Mouse (Mus musculus) layer of hippocampus, adult 9-11 months (tissue): Measurements from ENCODE around the gene Ddx50.
"Not testable (repeated sequence)": the region's sequence is repeated elsewhere in the genome, so short reads cannot be mapped to it uniquely, and the experiment has no call there.

ENCODE experiments used
- DNase-seq: peaks from one replicate; pipeline ENCODE4 v3.0.0; 2022

The Ddx50 gene

DNA sequence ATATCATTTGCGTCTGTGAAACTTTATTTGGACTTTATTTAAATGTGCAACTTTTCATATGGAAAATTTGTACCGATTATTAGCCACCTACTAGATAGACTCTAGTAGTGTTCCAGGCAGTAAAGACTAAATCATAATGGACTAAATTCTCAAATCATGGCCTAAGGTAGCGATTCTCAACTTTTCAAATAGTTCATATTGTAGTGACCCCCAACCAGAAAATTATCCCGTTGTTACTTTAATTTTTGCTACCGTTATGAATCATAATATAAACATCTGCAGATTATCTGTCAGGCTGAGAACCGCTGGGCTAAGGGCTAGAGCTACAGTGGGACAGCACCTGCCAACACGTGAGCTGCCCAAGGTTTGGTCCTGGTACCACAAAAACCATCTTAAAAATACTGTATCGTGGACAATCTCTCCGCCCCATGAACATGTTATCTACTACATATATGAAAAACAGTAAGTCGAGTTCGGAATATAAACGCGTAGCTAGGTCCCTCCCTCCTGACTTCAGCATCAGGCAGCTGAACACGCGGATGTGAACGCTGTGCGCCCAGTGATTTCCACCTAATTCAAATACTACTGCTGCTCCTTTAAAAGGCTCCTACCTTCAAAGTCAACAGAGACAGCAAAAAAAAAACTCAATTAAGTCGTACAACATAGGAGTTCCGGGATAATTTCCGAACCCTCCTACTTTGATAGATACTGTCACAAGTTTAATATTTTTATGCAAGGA lies 49.8 kb downstream of the Ddx50 start:
- DNase-seq, result no peak

GRCm38 (mm10) chr10:62600056-62600455 lies 51.0 kb downstream of the Ddx50 start:
- DNase-seq, result no peak

GRCm38 (mm10) chr10:62599311-62599710 lies 51.7 kb downstream of the Ddx50 start:
- DNase-seq, result not testable (repeated sequence)

- no peak for DNase-seq
Observed at GRCm38 (mm10) chr10:62592496-62592895, 58.5 kb downstream of the Ddx50 start.

- peak; percentile 92 for DNase-seq
Observed at GRCm38 (mm10) chr10:62590200-62590599, 60.8 kb downstream of the Ddx50 start.

DNA sequence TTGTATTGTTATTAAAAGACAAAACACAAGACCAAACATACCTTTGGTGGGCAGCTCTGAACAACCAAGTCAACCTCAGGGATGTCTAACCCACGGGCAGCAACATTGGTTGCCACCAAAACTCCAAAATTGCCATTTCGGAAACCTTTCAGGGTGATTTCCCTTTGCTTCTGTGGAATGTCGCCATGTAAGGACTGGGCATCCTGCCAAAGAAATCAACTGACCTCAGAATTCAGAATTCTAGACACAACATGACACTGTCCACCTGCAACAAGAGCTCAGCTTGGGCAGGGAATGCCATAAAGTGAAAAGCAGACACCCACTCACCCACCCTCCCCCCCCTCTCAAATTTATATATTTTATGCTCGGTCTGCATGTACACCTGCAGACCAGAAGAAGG lies 62.4 kb downstream of the Ddx50 start:
- DNase-seq, result no peak

GRCm38 (mm10) chr10:62583245-62583644 lies 67.8 kb downstream of the Ddx50 start:
- no peak for DNase-seq

DNA sequence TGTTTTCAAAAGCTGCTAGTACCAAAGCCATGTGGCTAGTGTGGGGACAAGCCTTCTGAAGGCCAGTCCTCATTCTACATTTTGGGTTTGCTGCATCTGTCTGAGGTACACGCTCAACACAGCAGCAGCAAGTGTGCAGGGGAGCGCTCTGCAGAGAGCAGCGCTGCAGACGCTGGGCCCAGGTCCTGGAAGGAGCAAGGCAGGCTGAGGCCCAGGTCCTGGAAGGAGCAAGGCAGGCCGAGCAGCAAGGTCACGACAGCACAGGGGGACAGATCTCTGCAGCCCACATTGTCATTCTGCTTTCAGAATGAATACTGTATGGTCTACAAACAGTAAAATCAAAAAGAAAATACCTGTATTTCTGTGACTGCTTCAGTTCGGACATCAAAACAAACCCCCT lies 68.3 kb downstream of the Ddx50 start:
- no peak for DNase-seq

- DNase-seq, result no peak
Observed at GRCm38 (mm10) chr10:62582263-62582662, 68.8 kb downstream of the Ddx50 start.

- DNase-seq, result not testable (repeated sequence)
Observed at GRCm38 (mm10) chr10:62579129-62579528, 71.9 kb downstream of the Ddx50 start.

DNA sequence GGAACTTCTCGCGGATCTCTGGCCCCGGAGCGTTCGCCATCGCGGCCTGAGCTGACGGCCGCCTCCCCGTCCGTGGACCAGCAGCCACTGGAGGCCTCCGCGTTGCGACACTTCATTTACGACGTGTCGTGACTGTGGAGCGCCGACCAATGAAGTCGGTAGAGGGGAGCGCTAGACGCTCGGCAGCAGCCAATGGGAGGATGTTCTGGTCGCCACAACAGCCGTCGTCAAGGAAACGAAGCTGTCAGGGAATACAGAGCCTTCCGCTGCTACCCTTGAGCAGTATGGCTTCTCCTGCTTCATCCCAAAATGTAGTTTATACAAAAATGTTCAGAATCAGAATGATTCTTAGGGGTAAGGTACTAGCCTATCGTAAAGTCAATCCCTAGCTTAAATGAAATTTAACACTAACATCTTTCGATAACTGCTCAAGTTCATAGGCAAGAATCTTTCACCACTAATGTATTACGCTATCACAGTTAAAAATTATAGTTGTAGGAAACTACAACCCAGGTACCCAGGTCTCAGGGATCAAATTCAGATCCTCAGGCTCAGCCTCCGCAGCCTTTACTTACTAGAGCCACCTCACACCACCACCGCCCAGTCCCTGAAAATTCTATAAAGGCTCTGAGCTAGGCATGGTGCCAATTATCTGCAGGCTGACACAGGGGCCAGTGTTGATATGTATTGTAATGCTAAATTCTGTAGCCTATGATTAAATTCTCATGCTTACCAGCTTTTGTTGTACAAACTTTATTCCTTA lies 72.5 kb downstream of the Ddx50 start, which contains the start of gene Kif1bp:
Kif1bp (minus strand) TSS at position 120 of the 763 bp plus-strand sequence.
- DNase-seq, result peak; percentile 99

DNA sequence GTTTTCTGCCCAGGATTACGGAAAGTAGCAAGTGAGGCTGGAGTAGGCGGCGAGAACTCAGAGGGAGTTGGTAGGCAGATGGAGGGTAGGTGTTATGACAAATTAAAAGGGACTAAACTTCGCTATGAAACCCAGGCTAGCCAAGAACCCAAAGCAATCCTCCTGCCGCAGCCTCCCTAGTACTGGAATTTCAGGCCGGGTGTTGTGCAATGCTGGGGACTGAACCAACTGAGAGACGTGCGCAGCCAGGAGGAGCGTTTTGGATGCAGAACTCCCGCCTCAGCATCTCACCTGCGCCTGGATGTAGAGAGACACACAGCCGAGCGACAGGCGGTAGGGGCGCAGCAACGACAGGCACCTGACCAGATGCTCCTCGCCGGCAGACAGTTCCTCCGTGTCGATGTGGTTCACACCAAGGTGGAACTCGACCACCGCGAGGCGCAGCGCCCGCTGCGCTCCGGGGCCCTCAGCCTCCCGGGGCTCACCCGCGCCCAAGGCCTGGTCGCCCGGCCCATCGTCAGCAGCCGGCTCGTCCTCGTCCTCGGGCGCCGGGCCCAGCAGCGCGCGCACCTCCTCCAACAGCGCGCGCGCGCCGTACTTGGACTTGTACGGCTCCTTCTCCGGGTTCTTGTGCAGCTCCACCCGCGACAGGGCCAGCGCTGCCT lies 73.2 kb downstream of the Ddx50 start:
- DNase-seq, result peak; percentile 59

DNA sequence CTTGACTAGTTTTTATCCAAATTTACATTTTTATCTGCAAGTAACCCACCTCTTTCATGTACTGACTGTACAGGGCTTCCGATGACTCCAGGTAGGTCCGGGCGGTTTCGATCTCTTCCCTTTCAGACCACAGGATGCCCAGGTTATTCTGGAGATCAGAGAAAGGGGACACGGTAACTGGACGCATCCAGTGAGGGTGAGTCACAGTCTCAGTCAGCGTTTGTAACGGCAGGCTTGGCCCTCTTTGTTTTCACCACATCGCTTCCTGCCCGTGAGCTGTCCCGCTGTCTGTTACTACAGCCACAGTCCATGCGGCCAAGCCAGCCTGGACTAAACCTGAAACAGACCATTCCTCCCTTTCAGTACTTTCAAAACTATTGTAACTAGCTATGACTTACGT lies 76.0 kb downstream of the Ddx50 start:
- no peak for DNase-seq

- DNase-seq, result no peak
Observed at GRCm38 (mm10) chr10:62570126-62570871, 80.7 kb downstream of the Ddx50 start.

GRCm38 (mm10) chr10:62568861-62569260 lies 82.2 kb downstream of the Ddx50 start:
- no peak for DNase-seq
